Mouse (Mus musculus) liver, embryonic 14.5 days (tissue): ENCODE data around the gene Sh3bp1.

Experiments used
- CTCF ChIP-seq: IDR thresholded peaks from 2 replicates; pipeline ENCODE4 v1.5.1; 2016; ENCODE audit warnings: antibody characterized with exemption, low read depth, control low read depth
- EP300 ChIP-seq: IDR thresholded peaks from 2 replicates; pipeline ENCODE4 v1.6.1; 2016; ENCODE audit warnings: antibody characterized with exemption, low read depth

DNA sequence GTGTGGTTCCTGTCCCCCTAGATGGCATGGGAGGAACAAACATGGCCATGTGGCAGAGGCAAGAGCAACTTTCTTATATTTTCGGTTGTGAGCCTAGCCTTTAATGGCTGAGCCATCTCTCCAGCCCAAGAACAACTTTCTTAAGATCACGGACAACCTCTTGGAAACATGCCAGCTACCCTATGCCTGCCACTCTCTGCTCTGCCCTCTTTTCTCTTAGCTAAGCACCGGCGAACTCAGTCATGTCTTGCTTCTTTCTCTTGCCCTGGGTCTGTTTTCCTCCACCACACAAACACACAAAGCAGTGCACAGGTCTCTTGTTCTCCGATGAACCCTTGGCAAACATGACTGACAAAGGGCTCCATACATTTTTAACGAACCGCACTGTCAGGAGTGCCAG lies 46.7 kb downstream of the Sh3bp1 start:
- no peak for TF ChIP-seq EP300
- no peak for TF ChIP-seq CTCF
